Mouse (Mus musculus): Measurements from ENCODE around the gene Psen2. TPM values are rescaled to one million over a fixed set of nuclear protein-coding genes. Genes with fewer than 3 reads are reported as not detected.

The Psen2 gene
- total and polyA plus RNA-seq, 3 experiments = 11.6 to 30.5 (median 13.1) TPM

DNA sequence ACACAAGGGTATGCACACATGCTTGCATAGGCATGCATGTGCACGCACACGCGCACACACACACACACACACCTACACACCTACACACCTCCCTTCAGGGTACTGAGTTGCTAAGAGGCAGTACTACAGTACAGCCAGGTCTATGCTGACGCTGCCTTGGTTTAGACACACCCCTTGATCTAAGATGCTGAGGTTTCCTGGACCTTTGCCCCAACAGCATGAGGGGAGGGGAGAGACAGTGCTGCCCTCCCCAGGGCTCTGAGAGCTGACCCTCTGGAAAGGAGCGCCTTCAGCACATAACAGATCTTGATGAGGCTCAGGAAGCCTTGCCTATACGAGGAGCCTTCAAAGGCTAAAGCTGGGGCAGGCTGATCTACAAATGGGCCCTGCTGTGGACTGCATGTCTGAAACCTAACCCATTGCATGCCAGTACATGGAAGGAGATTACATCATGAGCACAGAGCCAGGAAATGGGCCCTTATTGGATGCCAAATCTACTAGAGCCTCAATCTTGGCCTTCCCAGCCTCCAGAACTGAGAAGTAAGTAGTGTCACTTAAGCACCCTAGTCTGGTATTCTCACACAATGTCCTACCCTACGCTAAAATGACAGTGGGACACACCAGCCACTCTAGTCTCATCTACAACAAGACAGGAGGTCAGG lies 81.8 kb downstream of the Psen2 start:
- H3K79me2 ChIP-seq (replicated peaks; ENCODE audit: control insufficient read depth, insufficient read depth, low read length) = no peaks in the 10 kb centered on the region; the same call in 1 of the 2 replicates
- intact Hi-C loops (cut with DNase I) = no loop called here
- no peak overlapping the region for H3K4me3 ChIP-seq
- 72% methylated on average over 7 of the region's 7 CpGs for WGBS
- H3K36me3 ChIP-seq (ENCODE audit: control insufficient read depth, insufficient read depth, low read length) = no peaks in the 10 kb centered on the region; the same call in 1 of the 2 replicates
- H3K9ac ChIP-seq (ENCODE audit: low read depth, low read length) = peak overlapping the region; percentile 15; the same call in 1 of the 2 replicates
- H3K27me3 ChIP-seq (ENCODE audit: control insufficient read depth, insufficient read depth, low read length) = no peaks in the 10 kb centered on the region
- DNase-seq = no peak
- H3K4me1 ChIP-seq (ENCODE audit: control insufficient read depth, insufficient read depth, low read length) = peaks cover 12% of the 10 kb centered on the region; the same call in 1 of the 2 replicates
- TF ChIP-seq CTCF (IDR thresholded peaks at IDR 0.05) (no peak), EP300 (IDR thresholded peaks at IDR 0.05; ENCODE audit: insufficient read depth, low read depth, low read length) (no peak)
- H3K27ac ChIP-seq = peak overlapping the region; percentile 60

GRCm38 (mm10) chr1:180179840-180180239 lies 83.4 kb downstream of the Psen2 start:
- 61% methylated on average over 2 of the region's 2 CpGs for WGBS
- no peaks in the 10 kb centered on the region; the same call in 1 of the 2 replicates for H3K79me2 ChIP-seq (replicated peaks; ENCODE audit: control insufficient read depth, insufficient read depth, low read length)
- TF ChIP-seq EP300 (IDR thresholded peaks at IDR 0.05; ENCODE audit: insufficient read depth, low read depth, low read length) (peak; percentile 43; the same call in 1 of the 2 replicates), CTCF (IDR thresholded peaks at IDR 0.05) (no peak), POLR2A (IDR thresholded peaks at IDR 0.05; ENCODE audit: insufficient read depth, low read depth, low read length) (no peak)
- H3K27me3 ChIP-seq (ENCODE audit: control insufficient read depth, insufficient read depth, low read length) = no peaks in the 10 kb centered on the region
- DNase-seq = peak in 1 of 2 experiments; percentile 56
- intact Hi-C loops (cut with DNase I) = no loop called here
- H3K4me1 ChIP-seq (ENCODE audit: control insufficient read depth, insufficient read depth, low read length) = peaks cover 11% of the 10 kb centered on the region; the same call in 1 of the 2 replicates
- no peaks in the 10 kb centered on the region; the same call in 1 of the 2 replicates for H3K36me3 ChIP-seq (ENCODE audit: control insufficient read depth, insufficient read depth, low read length)
- H3K9ac ChIP-seq (ENCODE audit: low read depth, low read length) = peak overlapping the region; percentile 18
- no peak overlapping the region for H3K4me3 ChIP-seq
- peak overlapping the region; percentile 87 for H3K27ac ChIP-seq

DNA sequence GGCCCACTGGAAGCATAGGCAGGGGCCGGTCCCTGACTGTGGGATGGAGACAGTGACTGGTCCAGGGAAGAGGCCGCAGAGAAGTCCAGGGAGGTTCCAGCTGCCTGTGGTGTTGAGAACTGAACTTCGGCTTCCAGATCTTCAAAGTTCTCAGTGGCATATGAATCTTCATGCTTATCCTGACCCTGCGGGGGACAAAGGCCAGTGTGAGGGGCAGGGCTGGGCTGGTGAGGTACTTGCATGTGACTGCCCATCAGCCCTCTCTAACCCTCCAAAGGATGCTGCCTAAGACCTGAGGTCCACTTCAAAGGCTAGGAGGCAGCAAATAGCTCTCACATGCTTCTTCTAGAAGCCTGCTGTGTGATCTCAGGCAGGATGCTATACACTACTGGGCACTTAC lies 84.1 kb downstream of the Psen2 start:
- TF ChIP-seq EP300 (IDR thresholded peaks at IDR 0.05; ENCODE audit: insufficient read depth, low read depth, low read length) = no peak
- no peak for TF ChIP-seq POLR2A (IDR thresholded peaks at IDR 0.05; ENCODE audit: insufficient read depth, low read depth, low read length)
- TF ChIP-seq CTCF (IDR thresholded peaks at IDR 0.05) = no peak
- WGBS = 81% methylated on average over 4 of the region's 4 CpGs
- intact Hi-C loops (cut with DNase I) = no loop called here
- no peak overlapping the region for H3K4me3 ChIP-seq
- peaks cover 2% of the 10 kb centered on the region; the same call in 1 of the 2 replicates for H3K36me3 ChIP-seq (ENCODE audit: control insufficient read depth, insufficient read depth, low read length)
- H3K79me2 ChIP-seq (replicated peaks; ENCODE audit: control insufficient read depth, insufficient read depth, low read length) = no peaks in the 10 kb centered on the region; the same call in 1 of the 2 replicates
- peaks cover 11% of the 10 kb centered on the region; the same call in 1 of the 2 replicates for H3K4me1 ChIP-seq (ENCODE audit: control insufficient read depth, insufficient read depth, low read length)
- no peak for DNase-seq
- peak overlapping the region; percentile 87 for H3K27ac ChIP-seq
- no peaks in the 10 kb centered on the region for H3K27me3 ChIP-seq (ENCODE audit: control insufficient read depth, insufficient read depth, low read length)
- H3K9ac ChIP-seq (ENCODE audit: low read depth, low read length) = peak overlapping the region; percentile 22; the same call in 1 of the 2 replicates

- Histone ChIP-seq H3K9ac (ENCODE audit: low read depth, low read length) (peak overlapping the region; percentile 30; the same call in 1 of the 2 replicates), H3K36me3 (ENCODE audit: control insufficient read depth, insufficient read depth, low read length) (peaks cover 3% of the 10 kb centered on the region; the same call in 1 of the 2 replicates), H3K79me2 (replicated peaks; ENCODE audit: control insufficient read depth, insufficient read depth, low read length) (no peaks in the 10 kb centered on the region; the same call in 1 of the 2 replicates), H3K27me3 (ENCODE audit: control insufficient read depth, insufficient read depth, low read length) (no peaks in the 10 kb centered on the region), H3K4me1 (ENCODE audit: control insufficient read depth, insufficient read depth, low read length) (peaks cover 11% of the 10 kb centered on the region; the same call in 1 of the 2 replicates), H3K4me3 (no peak overlapping the region), H3K27ac (peak overlapping the region; percentile 87)
- intact Hi-C loops (cut with DNase I) = no loop called here
- WGBS = 70% methylated on average over 9 of the region's 9 CpGs
- no peak for TF ChIP-seq CTCF (IDR thresholded peaks at IDR 0.05)
- TF ChIP-seq EP300 (IDR thresholded peaks at IDR 0.05; ENCODE audit: insufficient read depth, low read depth, low read length) = no peak
- no peak for TF ChIP-seq POLR2A (IDR thresholded peaks at IDR 0.05; ENCODE audit: insufficient read depth, low read depth, low read length)
- no peak for DNase-seq
Measured at GRCm38 (mm10) chr1:180178340-180178739, 84.9 kb downstream of the Psen2 start.

Other genes starting within 250 kb of the Psen2 start
- gene Coq8a, start 63.8 kb downstream of the Psen2 start, total RNA-seq (2021) = 100 to 1,000 TPM; 783 to 919 TPM
- gene Coq8a, start 63.8 kb downstream of the Psen2 start, polyA plus RNA-seq (2012; rRNA removed) = 468 and 899 TPM in 2 replicates
- gene Itpkb, start 67.0 kb upstream of the Psen2 start, total RNA-seq (2021) = 10 to 100 TPM; 50.0 to 50.7 TPM
- gene Itpkb, start 67.0 kb upstream of the Psen2 start, polyA plus RNA-seq (2012; rRNA removed) = 21.5 and 29.9 TPM in 2 replicates
- 1 to 10 TPM; 2.0 to 2.8 TPM for gene Stum, start 220.1 kb upstream of the Psen2 start, total RNA-seq (2021)
- 3.7 and 6.0 TPM in 2 replicates for gene Stum, start 220.1 kb upstream of the Psen2 start, polyA plus RNA-seq (2012; rRNA removed)

Measured in heart, adult 2 months (tissue).